Mouse (Mus musculus) stomach, postnatal 0 days (tissue): ENCODE data around the gene Bcl2l11. TPM values are rescaled to one million over a fixed set of nuclear protein-coding genes. Genes with fewer than 3 reads are reported as not detected.

ENCODE experiments used
- ATAC-seq: fragments of 200-750 bp; cut with Nextera tagmentation; 2 replicates; pipeline ENCODE4 v1.8.0; 2017; ENCODE audit not compliant: low FRiP score, low TSS enrichment
- DNase-seq: peaks from one replicate; pipeline ENCODE4 v3.0.0-alpha.2; 2016; ENCODE audit warnings: low spot score
- H3K27ac ChIP-seq: fragments of 300-500 bp; sonication (generic); replicated peaks from 2 replicates; pipeline ENCODE4 v1.5.1; 2014; ENCODE audit warnings: mild to moderate bottlenecking, control low read depth
- H3K27me3 ChIP-seq: fragments of 300-500 bp; sonication (generic); 2 replicates; pipeline ENCODE4 v1.6.1; 2014; ENCODE audit warnings: low read length; ENCODE audit not compliant: control insufficient read depth, insufficient read depth
- H3K36me3 ChIP-seq: fragments of 300-500 bp; sonication (generic); 2 replicates; pipeline ENCODE4 v1.6.1; 2014; ENCODE audit warnings: low read length, mixed read lengths; ENCODE audit not compliant: control insufficient read depth, insufficient read depth
- H3K4me1 ChIP-seq: fragments of 300-500 bp; sonication (generic); replicated peaks from 2 replicates; pipeline ENCODE4 v1.6.1; 2014; ENCODE audit warnings: antibody characterized with exemption; ENCODE audit not compliant: control insufficient read depth, insufficient read depth
- H3K4me2 ChIP-seq: fragments of 300-500 bp; sonication (generic); replicated peaks from 2 replicates; pipeline ENCODE4 v1.6.1; 2014; ENCODE audit warnings: low read depth, mild to moderate bottlenecking, control low read depth, moderate library complexity
- H3K4me3 ChIP-seq: fragments of 300-500 bp; sonication (generic); 2 replicates; pipeline ENCODE4 v1.5.1; 2014; ENCODE audit warnings: low read depth, low read length, control low read depth
- H3K9ac ChIP-seq: fragments of 300-500 bp; sonication (generic); 2 replicates; pipeline ENCODE4 v1.6.1; 2014; ENCODE audit warnings: mild to moderate bottlenecking, low read length, control low read depth, mixed read lengths
- H3K9me3 ChIP-seq: fragments of 300-500 bp; sonication (generic); 2 replicates; pipeline ENCODE4 v1.6.1; 2016; ENCODE audit warnings: low read length; ENCODE audit not compliant: control insufficient read depth
- CTCF ChIP-seq: IDR thresholded peaks from 2 replicates; pipeline ENCODE4 v1.5.1; 2016; ENCODE audit warnings: antibody characterized with exemption, low read depth, mild to moderate bottlenecking, moderate library complexity
- EP300 ChIP-seq: optimal IDR thresholded peaks from 2 replicates; pipeline ENCODE3; 2016; ENCODE audit warnings: antibody characterized with exemption
- WGBS: fragments of 180-500 bp; shearing (Covaris S2); extraction: QIAGEN DNeasy Blood & Tissue Kit; methylation state at CpG from one replicate; pipeline ENCODE4 v1.1.7; 2014; 5-methylcytosine and 5-hydroxymethylcytosine counted together
- polyA plus RNA-seq: library from polyadenylated mRNA; unstranded; fragments of >200 nt; fragmentation: Nextera tagmentation; extraction: Ambion mirVana; gene quantifications from 2 replicates; pipeline ENCODE4 v1.2.1, GENCODE M21; 2015

Bcl2l11 gene
- polyA plus RNA-seq, 1 experiment from 2014 or later, result 6.2 TPM

- no peaks in the 10 kb centered on the region for H3K27me3 ChIP-seq
- H3K4me2 ChIP-seq, result no peak overlapping the region
- H3K27ac ChIP-seq, result no peak overlapping the region
- H3K36me3 ChIP-seq, result no peaks in the 10 kb centered on the region
- WGBS, result 65% methylated on average over 6 of the region's 6 CpGs
- H3K4me1 ChIP-seq, result no peaks in the 10 kb centered on the region
- H3K4me3 ChIP-seq, result no peak overlapping the region
- DNase-seq (no peak), ATAC-seq (no peak)
- H3K9me3 ChIP-seq, result no peaks in the 10 kb centered on the region
- no peak for TF ChIP-seq EP300
- no peak for TF ChIP-seq CTCF
- no peak overlapping the region for H3K9ac ChIP-seq
Observed at GRCm38 (mm10) chr2:128203749-128204405, 78.0 kb downstream of the Bcl2l11 start.

GRCm38 (mm10) chr2:128208541-128208940 is 82.7 kb downstream of the Bcl2l11 start:
- Histone ChIP-seq H3K27me3 (no peaks in the 10 kb centered on the region), H3K9me3 (no peaks in the 10 kb centered on the region), H3K27ac (no peak overlapping the region), H3K4me1 (no peaks in the 10 kb centered on the region), H3K36me3 (no peaks in the 10 kb centered on the region), H3K4me2 (no peak overlapping the region), H3K9ac (no peak overlapping the region), H3K4me3 (no peak overlapping the region)
- no peak for TF ChIP-seq CTCF
- TF ChIP-seq EP300, result no peak
- ATAC-seq (no peak), DNase-seq (no peak)
- WGBS, result 92% methylated on average over 1 of the region's 1 CpGs

GRCm38 (mm10) chr2:128209841-128210329 is 84.0 kb downstream of the Bcl2l11 start:
- WGBS, result 80% methylated on average over 2 of the region's 2 CpGs
- Histone ChIP-seq H3K4me3 (no peak overlapping the region), H3K9ac (no peak overlapping the region), H3K27ac (no peak overlapping the region), H3K4me2 (no peak overlapping the region), H3K27me3 (no peaks in the 10 kb centered on the region), H3K36me3 (no peaks in the 10 kb centered on the region), H3K9me3 (no peaks in the 10 kb centered on the region), H3K4me1 (no peaks in the 10 kb centered on the region)
- ATAC-seq, result no peak
- TF ChIP-seq CTCF (no peak), EP300 (no peak)
- no peak for DNase-seq

GRCm38 (mm10) chr2:128210376-128210775 is 84.5 kb downstream of the Bcl2l11 start:
- no peaks in the 10 kb centered on the region for H3K36me3 ChIP-seq
- no peak overlapping the region for H3K27ac ChIP-seq
- no peaks in the 10 kb centered on the region for H3K27me3 ChIP-seq
- TF ChIP-seq CTCF, result no peak
- no peak for DNase-seq
- ATAC-seq, result no peak
- H3K9ac ChIP-seq, result no peak overlapping the region
- H3K4me2 ChIP-seq, result no peak overlapping the region
- H3K4me3 ChIP-seq, result no peak overlapping the region
- H3K4me1 ChIP-seq, result no peaks in the 10 kb centered on the region
- WGBS, result 31% methylated on average over 9 of the region's 9 CpGs
- no peaks in the 10 kb centered on the region for H3K9me3 ChIP-seq

- ATAC-seq (peak; percentile 80), DNase-seq (peak; percentile 27)
- Histone ChIP-seq H3K9ac (no peak overlapping the region), H3K27me3 (no peaks in the 10 kb centered on the region), H3K4me3 (no peak overlapping the region), H3K27ac (no peak overlapping the region), H3K9me3 (no peaks in the 10 kb centered on the region), H3K36me3 (no peaks in the 10 kb centered on the region), H3K4me1 (no peaks in the 10 kb centered on the region), H3K4me2 (0 out of 2 replicates have a peak overlapping the region, but pooled peaks have one; percentile 11)
- no peak for TF ChIP-seq CTCF
- TF ChIP-seq EP300, result no peak
- WGBS, result 26% methylated on average over 19 of the region's 19 CpGs
Observed at GRCm38 (mm10) chr2:128211022-128211880, 85.4 kb downstream of the Bcl2l11 start.

- no peak for TF ChIP-seq EP300
- no peak for TF ChIP-seq CTCF
- ATAC-seq (peak; percentile 45; the same call in 1 of the 2 replicates), DNase-seq (peak; percentile 24)
- no peak overlapping the region for H3K27ac ChIP-seq
- H3K36me3 ChIP-seq, result no peaks in the 10 kb centered on the region
- 63% methylated on average over 8 of the region's 8 CpGs for WGBS
- H3K9me3 ChIP-seq, result no peaks in the 10 kb centered on the region
- no peak overlapping the region for H3K4me2 ChIP-seq
- H3K4me1 ChIP-seq, result no peaks in the 10 kb centered on the region
- no peaks in the 10 kb centered on the region for H3K27me3 ChIP-seq
- H3K4me3 ChIP-seq, result no peak overlapping the region
- no peak overlapping the region for H3K9ac ChIP-seq
Observed at GRCm38 (mm10) chr2:128211881-128212209, 86.0 kb downstream of the Bcl2l11 start.
